Mouse (Mus musculus): ENCODE data around the gene Ino80b.

The Ino80b gene
- long read RNA-seq, experiment 1, transcript Ino80b-202 (5 exons, 1,503 nt): major isoform, 9 of 11 reads
- long read RNA-seq, experiment 1, partial matches to known transcripts: 1 of 11 reads
- long read RNA-seq, experiment 1, other reads (novel, unspliced or antisense): 1 of 11 reads
- long read RNA-seq, experiment 2, transcript Ino80b-202 (5 exons, 1,503 nt): major isoform, 10 of 15 reads
- long read RNA-seq, experiment 2, partial matches to known transcripts: 2 of 15 reads
- long read RNA-seq, experiment 2, other reads (novel, unspliced or antisense): 3 of 15 reads

GRCm38 (mm10) chr6:83125331-83125730 lies at the start of gene Ino80b:
TSS of gene Ino80b (minus strand) at chr6:83125431.
- intact Hi-C loops (cut with DNase I): no loop called here

GRCm38 (mm10) chr6:83172240-83172920 lies 47.1 kb upstream of the Ino80b start:
- intact Hi-C loops (cut with DNase I): no loop called here

GRCm38 (mm10) chr6:83171063-83171462 lies 45.8 kb upstream of the Ino80b start:
- intact Hi-C loops (cut with DNase I): no loop called here

- intact Hi-C loops (cut with DNase I): loop anchor here (5.0 kb wide), 1 partner anchor 32 kb away; no protein-coding TSS in a partner anchor
Measured at GRCm38 (mm10) chr6:83169872-83170271, 44.6 kb upstream of the Ino80b start.

- intact Hi-C loops (cut with DNase I): loop anchor here (5.0 kb wide), 1 partner anchor 36 kb away; no protein-coding TSS in a partner anchor
Measured at GRCm38 (mm10) chr6:83166243-83166630, 41.0 kb upstream of the Ino80b start.

- intact Hi-C loops (cut with DNase I): loop anchor here (5.0 kb wide), 1 partner anchor 37 kb away; no protein-coding TSS in a partner anchor
Measured at GRCm38 (mm10) chr6:83165607-83166242, 40.5 kb upstream of the Ino80b start, which contains the start of gene Dctn1. TSS of gene Dctn1 (plus strand) at chr6:83165920.

GRCm38 (mm10) chr6:83165026-83165606 lies 39.9 kb upstream of the Ino80b start:
- intact Hi-C loops (cut with DNase I): loop anchor here (5.0 kb wide), 1 partner anchor 37 kb away; no protein-coding TSS in a partner anchor

GRCm38 (mm10) chr6:83162701-83163100 lies 37.5 kb upstream of the Ino80b start:
- intact Hi-C loops (cut with DNase I): loop anchor here (5.0 kb wide), 2 partner anchors 105 to 120 kb away; no protein-coding TSS in a partner anchor

- intact Hi-C loops (cut with DNase I): loop anchor here (5.0 kb wide), 2 partner anchors 105 to 120 kb away; no protein-coding TSS in a partner anchor
Measured at GRCm38 (mm10) chr6:83161921-83162641, 36.9 kb upstream of the Ino80b start.

GRCm38 (mm10) chr6:83161442-83161841 lies 36.2 kb upstream of the Ino80b start:
- intact Hi-C loops (cut with DNase I): loop anchor here (5.0 kb wide), 2 partner anchors 106 to 121 kb away; no protein-coding TSS in a partner anchor

- intact Hi-C loops (cut with DNase I): loop anchor here (2.0 to 5.0 kb wide), 2 partner anchors 37 to 161 kb away; partner anchors contain the start of gene Wbp1
Measured at GRCm38 (mm10) chr6:83159456-83159855, 34.2 kb upstream of the Ino80b start.

- intact Hi-C loops (cut with DNase I): loop anchor here (5.0 kb wide), 1 partner anchor 34 kb away; the partner anchor contains the start of gene Wbp1
Measured at GRCm38 (mm10) chr6:83156259-83156684, 31.0 kb upstream of the Ino80b start, which contains the start of the genes Wdr54 and 1700003E16Rik. TSS of gene Wdr54 (minus strand) at chr6:83156397. TSS of gene 1700003E16Rik (plus strand) at chr6:83156404.

GRCm38 (mm10) chr6:83155552-83156238 lies 30.5 kb upstream of the Ino80b start:
- intact Hi-C loops (cut with DNase I): loop anchor here (5.0 kb wide), 1 partner anchor 33 kb away; the partner anchor contains the start of gene Wbp1

GRCm38 (mm10) chr6:83153485-83153884 lies 28.3 kb upstream of the Ino80b start:
- intact Hi-C loops (cut with DNase I): no loop called here

GRCm38 (mm10) chr6:83153038-83153437 lies 27.8 kb upstream of the Ino80b start:
- intact Hi-C loops (cut with DNase I): no loop called here

GRCm38 (mm10) chr6:83151721-83152120 lies 26.5 kb upstream of the Ino80b start:
- intact Hi-C loops (cut with DNase I): no loop called here

GRCm38 (mm10) chr6:83147280-83147679 lies 22.0 kb upstream of the Ino80b start:
- intact Hi-C loops (cut with DNase I): no loop called here

- intact Hi-C loops (cut with DNase I): no loop called here
Measured at GRCm38 (mm10) chr6:83145805-83146204, 20.6 kb upstream of the Ino80b start.

- intact Hi-C loops (cut with DNase I): no loop called here
Measured at GRCm38 (mm10) chr6:83145209-83145608, 20.0 kb upstream of the Ino80b start.
